Mouse (Mus musculus) heart, adult 2 months (tissue): ENCODE data around the gene Mrgprg. TPM values are rescaled to one million over a fixed set of nuclear protein-coding genes. Genes with fewer than 3 reads are reported as not detected.

Experiments
- DNase-seq, 2 experiments: peaks; one replicate each; pipeline ENCODE4 v3.0.0; 2021
- H3K27ac ChIP-seq: fragments of 200-600 bp; 2 replicates; pipeline ENCODE4 v1.8.1; 2022
- H3K27me3 ChIP-seq: fragments of 200-500 bp; 2 replicates; pipeline ENCODE4 v1.6.1; 2012; ENCODE audit warnings: mild to moderate bottlenecking, low read length, inconsistent platforms, mixed read lengths; ENCODE audit not compliant: control insufficient read depth, insufficient read depth
- H3K36me3 ChIP-seq: fragments of 200-500 bp; 2 replicates; pipeline ENCODE4 v1.6.1; 2012; ENCODE audit warnings: low read length, inconsistent platforms; ENCODE audit not compliant: control insufficient read depth, insufficient read depth
- H3K4me1 ChIP-seq: fragments of 200-500 bp; 2 replicates; pipeline ENCODE4 v1.6.1; 2011; ENCODE audit warnings: low read length; ENCODE audit not compliant: control insufficient read depth, insufficient read depth
- H3K4me3 ChIP-seq: fragments of 200-600 bp; 2 replicates; pipeline ENCODE4 v1.8.1; 2022
- H3K79me2 ChIP-seq: fragments of 200-500 bp; replicated peaks from 2 replicates; pipeline ENCODE4 v1.6.1; 2012; ENCODE audit warnings: mild to moderate bottlenecking, inconsistent platforms, low read length, moderate library complexity, mixed read lengths; ENCODE audit not compliant: control insufficient read depth, insufficient read depth
- H3K9ac ChIP-seq: fragments of 200-500 bp; 2 replicates; pipeline ENCODE4 v1.6.1; 2012; ENCODE audit warnings: low read depth, mild to moderate bottlenecking, control low read depth, inconsistent platforms, low read length, mixed read lengths
- CTCF ChIP-seq: fragments of 200-600 bp; IDR thresholded peaks from 2 replicates; pipeline ENCODE4 v1.8.1; 2022; ENCODE audit warnings: antibody characterized with exemption, mild to moderate bottlenecking, moderate library complexity
- EP300 ChIP-seq: fragments of 200-500 bp; IDR thresholded peaks from 2 replicates; pipeline ENCODE4 v1.6.1; 2011; ENCODE audit warnings: low read depth, low read length, control low read depth; ENCODE audit not compliant: insufficient read depth
- POLR2A ChIP-seq: fragments of 200-500 bp; IDR thresholded peaks from 2 replicates; pipeline ENCODE4 v1.6.1; 2011; ENCODE audit warnings: mild to moderate bottlenecking, low read depth, low read length, control low read depth; ENCODE audit not compliant: insufficient read depth
- WGBS: fragments of 180-500 bp; shearing (Covaris S2); methylation state at CpG from one replicate; pipeline ENCODE4 v1.1.7; 2018; 5-methylcytosine and 5-hydroxymethylcytosine counted together
- intact Hi-C: fragments of 180-260 bp; cut with DNase I; formaldehyde crosslinking; loops from one replicate; pipeline ENCODE4 v1.15.1; 2025
- polyA plus RNA-seq: library from polyadenylated mRNA; depleted of rRNA; stranded (reverse); fragments of >200 nt; gene quantifications from 2 replicates; pipeline ENCODE4 v1.2.3, GENCODE M21; 2012
- total RNA-seq, 2 experiments: library from RNA; stranded (reverse); gene quantifications; 2 replicates each; pipeline ENCODE4 v1.2.3; 2021

Mrgprg gene
- total and polyA plus RNA-seq, 3 experiments = 0.18 TPM; not detected in 2

GRCm38 (mm10) chr7:143752606-143753005 is 14.2 kb downstream of the Mrgprg start:
- no peak overlapping the region for H3K27ac ChIP-seq
- no peaks in the 10 kb centered on the region for H3K27me3 ChIP-seq
- WGBS = 73% methylated on average over 3 of the region's 3 CpGs
- H3K9ac ChIP-seq = no peak overlapping the region
- H3K4me3 ChIP-seq = no peak overlapping the region
- no peak for DNase-seq
- H3K79me2 ChIP-seq = no peaks in the 10 kb centered on the region
- peaks cover 2% of the 10 kb centered on the region for H3K4me1 ChIP-seq
- no peaks in the 10 kb centered on the region for H3K36me3 ChIP-seq
- TF ChIP-seq EP300 (no peak), POLR2A (no peak), CTCF (no peak)
- intact Hi-C loops = no loop called here

- no peaks in the 10 kb centered on the region for H3K36me3 ChIP-seq
- H3K27me3 ChIP-seq = no peaks in the 10 kb centered on the region
- H3K9ac ChIP-seq = no peak overlapping the region
- no peak overlapping the region for H3K4me3 ChIP-seq
- no peak for DNase-seq
- H3K4me1 ChIP-seq = peaks cover 2% of the 10 kb centered on the region
- TF ChIP-seq POLR2A (no peak), EP300 (no peak), CTCF (no peak)
- H3K79me2 ChIP-seq = no peaks in the 10 kb centered on the region
- intact Hi-C loops = no loop called here
- no peak overlapping the region for H3K27ac ChIP-seq
- WGBS = 49% methylated on average over 4 of the region's 4 CpGs
Measured at GRCm38 (mm10) chr7:143752056-143752455, 14.7 kb downstream of the Mrgprg start.

GRCm38 (mm10) chr7:143751380-143751779 is 15.4 kb downstream of the Mrgprg start:
- no peak for TF ChIP-seq EP300
- TF ChIP-seq CTCF = no peak
- no peak for TF ChIP-seq POLR2A
- Histone ChIP-seq H3K79me2 (no peaks in the 10 kb centered on the region), H3K4me1 (peaks cover 2% of the 10 kb centered on the region), H3K36me3 (no peaks in the 10 kb centered on the region), H3K27me3 (no peaks in the 10 kb centered on the region), H3K4me3 (no peak overlapping the region), H3K9ac (no peak overlapping the region), H3K27ac (no peak overlapping the region)
- intact Hi-C loops = no loop called here
- no peak for DNase-seq
- 68% methylated on average over 1 of the region's 1 CpGs for WGBS

- TF ChIP-seq EP300 (no peak), CTCF (no peak), POLR2A (no peak)
- Histone ChIP-seq H3K27me3 (no peaks in the 10 kb centered on the region), H3K4me1 (peaks cover 2% of the 10 kb centered on the region), H3K4me3 (no peak overlapping the region), H3K36me3 (no peaks in the 10 kb centered on the region), H3K79me2 (no peaks in the 10 kb centered on the region), H3K27ac (no peak overlapping the region), H3K9ac (no peak overlapping the region)
- 59% methylated on average over 3 of the region's 3 CpGs for WGBS
- intact Hi-C loops = loop anchor here (5.0 kb wide), 1 partner anchor 162 kb away; no protein-coding TSS in a partner anchor
- no peak for DNase-seq
Measured at GRCm38 (mm10) chr7:143749045-143749444, 17.7 kb downstream of the Mrgprg start.

GRCm38 (mm10) chr7:143748041-143748868 is 18.5 kb downstream of the Mrgprg start:
- H3K9ac ChIP-seq = no peak overlapping the region
- no peak overlapping the region for H3K27ac ChIP-seq
- H3K4me3 ChIP-seq = no peak overlapping the region

GRCm38 (mm10) chr7:143740653-143741052 is 26.1 kb downstream of the Mrgprg start:
- no peak for DNase-seq
- H3K9ac ChIP-seq = peak overlapping the region; percentile 78

More at GRCm38 (mm10) chr7:143748041-143748868, 18.5 kb downstream of the Mrgprg start:
- 5% methylated on average over 16 of the region's 16 CpGs for WGBS
- H3K79me2 ChIP-seq = no peaks in the 10 kb centered on the region
- intact Hi-C loops = loop anchor here (1.0 to 5.0 kb wide), 2 partner anchors 42 to 161 kb away; no protein-coding TSS in a partner anchor
- H3K4me1 ChIP-seq = peaks cover 2% of the 10 kb centered on the region
- DNase-seq = peak; percentile 85 to 91
- TF ChIP-seq CTCF (peak; percentile 88), POLR2A (no peak), EP300 (peak; percentile 97)
- H3K36me3 ChIP-seq = no peaks in the 10 kb centered on the region
- H3K27me3 ChIP-seq = no peaks in the 10 kb centered on the region

More at GRCm38 (mm10) chr7:143740653-143741052, 26.1 kb downstream of the Mrgprg start:
- Histone ChIP-seq H3K4me1 (peaks cover 13% of the 10 kb centered on the region), H3K79me2 (no peaks in the 10 kb centered on the region), H3K36me3 (no peaks in the 10 kb centered on the region), H3K4me3 (peak overlapping the region; percentile 90), H3K27ac (peak overlapping the region; percentile 91), H3K27me3 (no peaks in the 10 kb centered on the region)
- intact Hi-C loops = no loop called here
- TF ChIP-seq POLR2A (no peak), CTCF (no peak), EP300 (no peak)
- WGBS = 30% methylated on average over 2 of the region's 2 CpGs
